Mouse (Mus musculus) erythroblast, embryonic 14.5 days (primary cell): ENCODE measurements around the gene Ppp5c.

ENCODE experiments used
- GATA1 ChIP-seq: IDR thresholded peaks from 2 replicates; pipeline ENCODE4 v1.6.1; 2012; ENCODE audit warnings: low read length, inconsistent platforms, mixed read lengths
- TAL1 ChIP-seq: IDR thresholded peaks from 3 replicates; pipeline ENCODE4 v1.6.1; 2012; ENCODE audit warnings: low read length, inconsistent platforms, mixed read lengths

DNA sequence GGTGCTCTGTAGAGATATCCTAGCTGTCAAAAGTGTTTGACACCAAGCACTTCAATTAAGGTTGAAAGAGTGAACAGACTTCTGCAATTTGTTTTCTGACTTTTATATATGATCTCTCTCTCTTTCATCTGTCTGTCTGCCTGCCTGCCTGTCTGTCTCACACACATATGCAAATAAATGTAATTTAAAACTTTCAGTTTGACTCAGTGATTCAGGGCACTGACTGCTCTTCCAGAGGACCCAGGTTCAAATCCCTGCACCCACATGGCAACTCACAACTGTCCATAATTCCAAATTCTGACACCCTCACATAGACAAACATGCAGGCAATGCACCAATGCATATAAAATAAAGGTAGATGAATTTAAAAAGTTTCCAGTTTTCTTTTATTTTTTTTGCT, 39.3 kb upstream of the Ppp5c start:
- TF ChIP-seq TAL1 (no peak), GATA1 (no peak)
